23 mouse cellular contexts compared by ENCODE assay signal in the genomic region with DNA sequence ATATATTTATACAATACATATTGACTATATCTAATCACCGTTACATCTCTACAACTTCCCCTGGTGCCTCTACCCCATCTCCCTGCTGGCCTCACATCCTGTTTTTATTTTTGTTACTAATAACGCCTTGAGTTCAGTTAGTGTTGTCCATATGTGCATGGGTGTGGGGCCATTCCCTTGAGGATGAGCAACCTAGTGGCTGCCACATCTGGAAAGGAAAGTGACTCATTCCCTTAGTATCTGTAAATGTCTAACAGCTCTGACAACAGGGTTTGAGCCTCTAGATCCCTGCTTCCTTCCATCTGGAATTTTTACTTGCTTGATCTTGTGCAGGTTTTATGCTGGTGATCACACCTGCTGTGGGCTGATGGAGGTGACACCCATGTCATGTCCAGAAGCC.
DNase-seq lines count a peak whose midpoint lies in the region; ATAC-seq and TF ChIP-seq lines count a peak whose summit lies in the region.
"Had no signal": no experiment of that assay in that cellular context is flagged by ENCODE, and none has a peak within 500 bp of the region (broad histone marks: within the 10 kb centered on the region; RNA-seq: fewer than 3 reads in every experiment).

No protein-coding gene starts in this region.

- no peak overlapping the region for H3K4me3 ChIP-seq in gastrocnemius, adult 2 months
- H3K4me3 ChIP-seq in heart, embryonic 12.5 days, result no peak overlapping the region
- no peak overlapping the region for H3K4me3 ChIP-seq in embryonic fibroblast, embryonic 13.5 days (ENCODE audit: insufficient read depth, low read length)
- no peak overlapping the region for H3K4me3 ChIP-seq in cerebellum, adult 2 months (replicated peaks; ENCODE audit: insufficient read depth, low read depth, low read length)
- H3K4me3 ChIP-seq: forebrain, embryonic 10.5 days; heart, embryonic 15.5 days; hindbrain, embryonic 12.5 days; kidney, embryonic 15.5 days; limb, embryonic 13.5 days; liver, embryonic 13.5 days; midbrain, embryonic 12.5 days had no signal

- no peak for TF ChIP-seq CTCF in gastrocnemius, adult 2 months (IDR thresholded peaks at IDR 0.05)
- no peak for TF ChIP-seq CTCF in embryonic fibroblast, embryonic 13.5 days (IDR thresholded peaks at IDR 0.05; ENCODE audit: borderline replicate concordance, insufficient read depth, low read length)
- no peak for TF ChIP-seq CTCF in cerebellum, adult 2 months (IDR thresholded peaks at IDR 0.05; ENCODE audit: borderline replicate concordance, insufficient read depth, low read depth, low read length)

- H3K9me3 ChIP-seq in heart, embryonic 12.5 days (replicated peaks), result no peaks in the 10 kb centered on the region
- H3K9me3 ChIP-seq: forebrain, embryonic 10.5 days; heart, embryonic 15.5 days; hindbrain, embryonic 12.5 days; kidney, embryonic 15.5 days; limb, embryonic 13.5 days; liver, embryonic 13.5 days; midbrain, embryonic 12.5 days had no signal

- no peak for ATAC-seq in heart, embryonic 12.5 days (ENCODE audit: insufficient number of reproducible peaks, low FRiP score)
- ATAC-seq: forebrain, postnatal 0 days had no signal

- H3K27me3 ChIP-seq in heart, embryonic 12.5 days (replicated peaks), result no peaks in the 10 kb centered on the region
- H3K27me3 ChIP-seq in cerebellum, adult 2 months (ENCODE audit: control insufficient read depth, insufficient read depth, low read length), result no peaks in the 10 kb centered on the region
- H3K27me3 ChIP-seq: heart, embryonic 15.5 days; hindbrain, embryonic 12.5 days; kidney, embryonic 15.5 days; limb, embryonic 13.5 days; liver, embryonic 13.5 days; midbrain, embryonic 12.5 days had no signal

- whole genome bisulfite sequencing in heart, embryonic 12.5 days, result 86% methylated on average over 2 of the region's 2 CpGs
- 89% methylated on average over 2 of the region's 2 CpGs for whole genome bisulfite sequencing in cerebellum, adult 2 months

- peak overlapping the region; percentile 50; the same call in 1 of the 2 replicates for H3K27ac ChIP-seq in gastrocnemius, adult 2 months
- no peak overlapping the region for H3K27ac ChIP-seq in heart, embryonic 12.5 days (ENCODE audit: poor library complexity, severe bottlenecking)
- H3K27ac ChIP-seq in embryonic fibroblast, embryonic 13.5 days (ENCODE audit: insufficient read depth, low read length), result peak overlapping the region; percentile 45
- H3K27ac ChIP-seq in cerebellum, adult 2 months (ENCODE audit: insufficient read depth, low read length), result no peak overlapping the region
- H3K27ac ChIP-seq: forebrain, embryonic 10.5 days; heart, embryonic 15.5 days; hindbrain, embryonic 12.5 days; kidney, embryonic 15.5 days; limb, embryonic 13.5 days; liver, embryonic 13.5 days; midbrain, embryonic 12.5 days had no signal

- H3K36me3 ChIP-seq in heart, embryonic 12.5 days, result no peaks in the 10 kb centered on the region
- H3K36me3 ChIP-seq: forebrain, embryonic 10.5 days; heart, embryonic 15.5 days; hindbrain, embryonic 12.5 days; kidney, embryonic 15.5 days; limb, embryonic 13.5 days; liver, embryonic 13.5 days; midbrain, embryonic 12.5 days had no signal

- no peak for TF ChIP-seq POLR2A in embryonic fibroblast, embryonic 13.5 days (IDR thresholded peaks at IDR 0.05; ENCODE audit: low read depth, low read length)
- no peak for TF ChIP-seq POLR2A in cerebellum, adult 2 months (IDR thresholded peaks at IDR 0.05; ENCODE audit: borderline replicate concordance, insufficient read depth, low read length)

- DNase-seq in gastrocnemius, adult 2 months, result peak; percentile 41
- DNase-seq in gastrocnemius, postnatal 36 days, result no peak
- DNase-seq in heart, postnatal 10 days, result peak; percentile 12 to 25
- DNase-seq in left cerebral cortex, postnatal 4 days, result no peak
- DNase-seq in cerebellum, adult 2 months, result no peak
- DNase-seq: adrenal gland, postnatal 10 days; B cell, adult 2 months; cerebellum, adult 8-10 months; forebrain, postnatal 0 days; kidney, adult 11 months; kidney, postnatal 36 days; layer of hippocampus, postnatal 36 days; liver, embryonic 13.5 days; lung, adult 2 months; lung, postnatal 14 days had no signal

- no peaks in the 10 kb centered on the region for H3K4me1 ChIP-seq in heart, embryonic 12.5 days (replicated peaks)
- H3K4me1 ChIP-seq in embryonic fibroblast, embryonic 13.5 days (ENCODE audit: control insufficient read depth, insufficient read depth, low read length), result peaks cover 6% of the 10 kb centered on the region; the same call in 1 of the 2 replicates
- H3K4me1 ChIP-seq in cerebellum, adult 2 months (ENCODE audit: control insufficient read depth, insufficient read depth, low read length), result no peaks in the 10 kb centered on the region
- H3K4me1 ChIP-seq: forebrain, embryonic 10.5 days; heart, embryonic 15.5 days; hindbrain, embryonic 12.5 days; kidney, embryonic 15.5 days; limb, embryonic 13.5 days; liver, embryonic 13.5 days; midbrain, embryonic 12.5 days had no signal

- no peak overlapping the region for H3K4me2 ChIP-seq in heart, embryonic 12.5 days
- H3K4me2 ChIP-seq: heart, embryonic 15.5 days; hindbrain, embryonic 12.5 days; kidney, embryonic 15.5 days; limb, embryonic 13.5 days; liver, embryonic 13.5 days; midbrain, embryonic 12.5 days had no signal

- H3K9ac ChIP-seq in heart, embryonic 12.5 days, result no peak overlapping the region
- H3K9ac ChIP-seq: forebrain, postnatal 0 days; heart, embryonic 15.5 days; hindbrain, embryonic 12.5 days; kidney, embryonic 15.5 days; limb, embryonic 13.5 days; liver, embryonic 13.5 days; midbrain, embryonic 12.5 days had no signal

- intact Hi-C loops in gastrocnemius, adult 2 months (cut with DNase I), result no loop called here
- intact Hi-C loops in gastrocnemius, postnatal 36 days (cut with DNase I), result no loop called here
- intact Hi-C loops in heart, postnatal 10 days (cut with DNase I), result no loop called here
- intact Hi-C loops in left cerebral cortex, postnatal 4 days (cut with DNase I), result no loop called here

Comparison
In these comparisons a context has a peak if more than half of its experiments do, and no peak if none do; other contexts are left out.
1. DNase-seq: peak in gastrocnemius, adult 2 months (single experiment) and heart, postnatal 10 days (2 of 2); none in gastrocnemius, postnatal 36 days (0 of 2), left cerebral cortex, postnatal 4 days (single experiment) and cerebellum, adult 2 months (0 of 2).
2. H3K27ac ChIP-seq: peak in gastrocnemius, adult 2 months (single experiment) and embryonic fibroblast, embryonic 13.5 days (single experiment); none in heart, embryonic 12.5 days (single experiment) and cerebellum, adult 2 months (single experiment).